Mouse (Mus musculus): ENCODE data around the gene Tm6sf2. TPM values are rescaled to one million over a fixed set of nuclear protein-coding genes. Genes with fewer than 3 reads are reported as not detected.

The Tm6sf2 gene
- polyA plus RNA-seq, 1 experiment from 2014 or later: 1.2 TPM

DNA sequence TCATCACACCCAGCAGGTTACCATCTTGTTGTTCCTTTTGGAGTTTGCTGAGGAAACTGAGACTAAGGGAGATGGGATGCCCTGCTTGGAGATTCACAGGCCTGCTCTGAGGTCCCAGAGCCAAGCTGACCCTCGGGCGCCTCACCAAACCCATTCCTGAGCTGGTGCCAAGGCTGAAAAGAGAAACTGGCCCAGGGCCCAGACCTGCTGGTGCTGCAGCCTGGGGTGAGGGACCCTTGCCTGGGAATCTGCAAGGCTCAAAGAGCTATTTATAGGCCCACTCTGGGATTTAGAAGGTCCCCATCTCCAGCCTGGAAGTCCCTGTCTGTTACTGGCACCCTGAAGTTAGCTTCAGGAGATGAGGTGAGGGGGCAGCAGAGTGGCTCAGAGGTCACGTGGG lies 55.7 kb downstream of the Tm6sf2 start:
- ATAC-seq: peak; percentile 24; the same call in 1 of the 2 replicates
- Histone ChIP-seq H3K4me1 (replicated peaks; ENCODE audit: control insufficient read depth, insufficient read depth, low read length) (peaks cover 30% of the 10 kb centered on the region), H3K9me3 (ENCODE audit: control insufficient read depth, low read length) (no peaks in the 10 kb centered on the region), H3K27ac (ENCODE audit: low read length) (peak overlapping the region; percentile 71), H3K9ac (replicated peaks; ENCODE audit: low read depth, low read length) (0 out of 2 replicates have a peak overlapping the region, but pooled peaks have one; percentile 4), H3K36me3 (ENCODE audit: control insufficient read depth, insufficient read depth) (no peaks in the 10 kb centered on the region), H3K4me2 (ENCODE audit: low read length) (no peak overlapping the region), H3K4me3 (replicated peaks; ENCODE audit: low read length) (no peak overlapping the region), H3K27me3 (replicated peaks; ENCODE audit: control insufficient read depth, insufficient read depth, low read length) (no peaks in the 10 kb centered on the region)
- WGBS: 36% methylated on average over 3 of the region's 3 CpGs

GRCm38 (mm10) chr8:70129309-70129952 lies 56.7 kb downstream of the Tm6sf2 start:
- no peak overlapping the region for H3K9ac ChIP-seq (replicated peaks; ENCODE audit: low read depth, low read length)
- WGBS: 37% methylated on average over 9 of the region's 9 CpGs
- no peaks in the 10 kb centered on the region for H3K27me3 ChIP-seq (replicated peaks; ENCODE audit: control insufficient read depth, insufficient read depth, low read length)

More at GRCm38 (mm10) chr8:70129309-70129952, 56.7 kb downstream of the Tm6sf2 start:
- peak overlapping the region; percentile 71 for H3K27ac ChIP-seq (ENCODE audit: low read length)
- H3K4me3 ChIP-seq (replicated peaks; ENCODE audit: low read length): no peak overlapping the region
- peak; percentile 68 for ATAC-seq
- peaks cover 4% of the 10 kb centered on the region for H3K36me3 ChIP-seq (ENCODE audit: control insufficient read depth, insufficient read depth)
- no peaks in the 10 kb centered on the region for H3K9me3 ChIP-seq (ENCODE audit: control insufficient read depth, low read length)
- peaks cover 30% of the 10 kb centered on the region for H3K4me1 ChIP-seq (replicated peaks; ENCODE audit: control insufficient read depth, insufficient read depth, low read length)
- H3K4me2 ChIP-seq (ENCODE audit: low read length): no peak overlapping the region

Small RNAs within 50 kb of the gene (microRNA-seq; reads per million reads assigned to microRNA genes)
- gene Mir7066: 4.4 reads per million, percentile 19 among the genes with 10 or more reads in this experiment

Other genes starting within 250 kb of the Tm6sf2 start
- 47.2 and 48.0 TPM in 2 replicates for gene Pbx4, start 240.4 kb upstream of the Tm6sf2 start, polyA plus RNA-seq (2015; fragmentation: Nextera tagmentation; extraction: Ambion mirVana)
- gene Cilp2, start 185.2 kb upstream of the Tm6sf2 start, polyA plus RNA-seq (2015; fragmentation: Nextera tagmentation; extraction: Ambion mirVana): 4.9 and 5.0 TPM in 2 replicates
- 2.7 and 2.8 TPM in 2 replicates for gene Tssk6, start 170.7 kb upstream of the Tm6sf2 start, polyA plus RNA-seq (2015; fragmentation: Nextera tagmentation; extraction: Ambion mirVana)
- gene Ndufa13, start 170.4 kb upstream of the Tm6sf2 start, polyA plus RNA-seq (2015; fragmentation: Nextera tagmentation; extraction: Ambion mirVana): 144 and 145 TPM in 2 replicates
- gene Yjefn3, start 170.2 kb upstream of the Tm6sf2 start, polyA plus RNA-seq (2015; fragmentation: Nextera tagmentation; extraction: Ambion mirVana): 6.7 and 10.1 TPM in 2 replicates
- gene Gatad2a, start 76.5 kb upstream of the Tm6sf2 start, polyA plus RNA-seq (2015; fragmentation: Nextera tagmentation; extraction: Ambion mirVana): 22.6 and 23.5 TPM in 2 replicates
- gene Mau2, start 30.2 kb upstream of the Tm6sf2 start, polyA plus RNA-seq (2015; fragmentation: Nextera tagmentation; extraction: Ambion mirVana): 85.6 and 93.5 TPM in 2 replicates
- 59.2 and 67.5 TPM in 2 replicates for gene Sugp1, start 30.1 kb upstream of the Tm6sf2 start, polyA plus RNA-seq (2015; fragmentation: Nextera tagmentation; extraction: Ambion mirVana)
- 0.25 and 0.63 TPM in 2 replicates for gene Hapln4, start 10.5 kb downstream of the Tm6sf2 start, polyA plus RNA-seq (2015; fragmentation: Nextera tagmentation; extraction: Ambion mirVana)
- 145 and 166 TPM in 2 replicates for gene Ncan, start 47.9 kb downstream of the Tm6sf2 start, polyA plus RNA-seq (2015; fragmentation: Nextera tagmentation; extraction: Ambion mirVana)
- gene Nr2c2ap, start 58.4 kb downstream of the Tm6sf2 start, polyA plus RNA-seq (2015; fragmentation: Nextera tagmentation; extraction: Ambion mirVana): 44.0 and 44.8 TPM in 2 replicates
- gene Rfxank, start 66.2 kb downstream of the Tm6sf2 start, polyA plus RNA-seq (2015; fragmentation: Nextera tagmentation; extraction: Ambion mirVana): 10.5 and 14.4 TPM in 2 replicates
- 48.1 and 60.0 TPM in 2 replicates for gene Borcs8, start 66.6 kb downstream of the Tm6sf2 start, polyA plus RNA-seq (2015; fragmentation: Nextera tagmentation; extraction: Ambion mirVana)
- 0.34 and 0.81 TPM in 2 replicates for gene Mef2b, start 66.8 kb downstream of the Tm6sf2 start, polyA plus RNA-seq (2015; fragmentation: Nextera tagmentation; extraction: Ambion mirVana)
- gene Tmem161a, start 99.4 kb downstream of the Tm6sf2 start, polyA plus RNA-seq (2015; fragmentation: Nextera tagmentation; extraction: Ambion mirVana): 58.4 and 67.7 TPM in 2 replicates
- 4.0 and 7.2 TPM in 2 replicates for gene Slc25a42, start 139.4 kb downstream of the Tm6sf2 start, polyA plus RNA-seq (2015; fragmentation: Nextera tagmentation; extraction: Ambion mirVana)
- 87.6 and 104 TPM in 2 replicates for gene Sugp2, start 161.3 kb downstream of the Tm6sf2 start, polyA plus RNA-seq (2015; fragmentation: Nextera tagmentation; extraction: Ambion mirVana)
- gene Armc6, start 161.5 kb downstream of the Tm6sf2 start, polyA plus RNA-seq (2015; fragmentation: Nextera tagmentation; extraction: Ambion mirVana): 101 and 109 TPM in 2 replicates
- gene Homer3, start 209.9 kb downstream of the Tm6sf2 start, polyA plus RNA-seq (2015; fragmentation: Nextera tagmentation; extraction: Ambion mirVana): 47.2 and 49.4 TPM in 2 replicates
- gene Ddx49, start 229.6 kb downstream of the Tm6sf2 start, polyA plus RNA-seq (2015; fragmentation: Nextera tagmentation; extraction: Ambion mirVana): 53.7 and 57.5 TPM in 2 replicates
- 270 and 273 TPM in 2 replicates for gene Cope, start 229.6 kb downstream of the Tm6sf2 start, polyA plus RNA-seq (2015; fragmentation: Nextera tagmentation; extraction: Ambion mirVana)
- 32.7 and 35.8 TPM in 2 replicates for gene Cers1, start 242.9 kb downstream of the Tm6sf2 start, polyA plus RNA-seq (2015; fragmentation: Nextera tagmentation; extraction: Ambion mirVana)

All from forebrain, embryonic 16.5 days (tissue).